Mouse (Mus musculus) central nervous system, embryonic 11.5 days (tissue): ENCODE measurements around the gene Cdkl1. TPM values are rescaled to one million over a fixed set of nuclear protein-coding genes. Genes with fewer than 3 reads are reported as not detected.

Experiments
- polyA plus RNA-seq: library from polyadenylated mRNA; depleted of rRNA; stranded (reverse); fragments of >200 nt; gene quantifications from 2 replicates; pipeline ENCODE4 v1.2.3, GENCODE M21; 2012; rRNA removed

The Cdkl1 gene
- polyA plus RNA-seq, result 0.49 and 0.99 TPM in 2 replicates

DNA sequence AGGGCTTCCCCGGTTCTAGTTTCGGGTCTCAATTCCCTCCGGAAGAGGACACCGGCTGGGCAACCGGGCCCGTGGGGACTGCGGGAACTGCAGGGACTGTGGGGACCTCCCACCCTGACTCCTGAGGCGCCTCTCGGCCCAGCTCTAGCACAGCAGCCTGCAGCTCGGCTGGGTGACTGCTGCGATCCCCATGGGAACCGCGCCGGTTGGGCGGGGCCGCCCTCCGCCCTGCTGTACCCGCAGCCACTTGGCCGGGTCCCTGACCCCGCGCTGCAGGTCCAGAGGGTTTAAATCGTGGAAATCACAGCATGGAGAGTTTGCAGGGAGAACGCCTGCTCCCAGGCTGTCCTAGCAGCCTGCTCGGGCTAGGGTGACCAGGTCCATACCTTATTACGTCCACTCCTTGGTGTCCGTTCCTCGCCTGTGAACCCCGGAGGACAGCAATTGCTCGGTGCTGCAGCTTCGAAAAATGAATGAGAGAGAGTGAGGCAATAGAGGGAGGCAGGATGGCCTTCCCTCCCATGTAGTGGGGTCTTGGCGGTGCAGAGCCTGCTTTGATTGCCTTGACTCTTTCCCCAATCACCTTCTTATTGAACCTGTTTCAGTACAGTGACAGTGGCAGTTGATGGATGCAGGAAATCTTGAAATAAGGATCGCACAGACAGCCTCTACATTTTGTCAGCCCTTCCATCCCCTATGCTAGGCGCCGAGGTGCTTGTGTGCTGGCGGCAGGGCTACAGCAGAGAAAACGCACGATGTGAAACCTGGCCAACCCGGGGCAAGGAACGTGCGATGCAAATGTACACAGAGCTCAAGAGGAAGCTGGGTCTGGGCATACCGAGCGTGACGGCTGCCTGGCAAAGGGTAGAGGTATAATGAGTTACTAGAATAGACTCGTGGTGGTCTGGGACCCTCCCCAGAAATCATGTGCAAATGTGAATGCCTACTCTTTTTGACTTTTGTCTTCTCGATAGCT lies at the start of gene Cdkl1:
Gene Cdkl1 (minus strand): TSS at position 738 of the 976 bp plus-strand sequence.

DNA sequence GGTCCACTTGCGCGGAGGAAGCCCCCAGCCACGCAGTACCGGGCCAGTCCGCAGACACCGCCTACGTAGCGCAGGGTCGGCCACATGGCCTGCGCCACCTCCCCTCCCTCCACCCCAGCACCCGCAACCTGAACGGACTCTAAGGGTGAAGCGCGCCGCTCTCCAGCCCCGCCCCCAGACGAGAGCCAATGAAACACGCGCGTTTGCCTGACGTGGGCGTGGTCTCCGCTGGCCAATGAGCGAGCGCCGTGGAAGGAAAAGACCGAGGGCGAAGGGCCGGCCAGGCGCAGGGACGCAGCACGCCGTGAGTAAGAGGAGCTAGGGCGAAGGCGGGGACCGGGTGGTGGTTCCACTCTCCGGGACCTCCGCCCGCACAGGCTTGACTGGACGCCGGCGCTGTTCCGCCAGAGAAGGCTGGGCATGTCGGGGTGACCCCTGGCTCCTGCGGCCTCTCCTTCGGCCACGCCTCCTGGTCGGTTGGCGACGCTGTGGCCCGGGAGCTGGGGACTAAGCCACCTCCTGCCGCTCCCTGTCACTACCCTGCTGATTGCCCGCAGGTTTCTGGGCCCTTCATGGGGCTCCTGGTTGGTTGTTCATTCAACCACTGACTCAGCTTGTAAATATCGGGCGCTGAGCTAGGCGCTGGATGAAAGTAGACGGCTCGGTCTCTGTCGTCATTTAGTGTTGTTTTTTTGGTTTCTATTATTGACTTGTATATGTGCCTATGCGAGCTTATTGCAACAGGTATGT lies 66.2 kb downstream of the Cdkl1 start, which contains the start of the genes L2hgdh and Atp5s:
Gene L2hgdh (minus strand): TSS at position 163 of the 750 bp plus-strand sequence.
Gene Atp5s (plus strand): TSS at position 240 of the 750 bp plus-strand sequence.

Other genes with a start within 250 kb of the Cdkl1 start
- gene Vcpkmt, start 208.2 kb downstream of the Cdkl1 start, polyA plus RNA-seq, result 17.6 and 19.3 TPM in 2 replicates
- 28.2 and 31.7 TPM in 2 replicates for gene Sos2, start 109.4 kb downstream of the Cdkl1 start, polyA plus RNA-seq
- gene L2hgdh, start 66.4 kb downstream of the Cdkl1 start, polyA plus RNA-seq, result 9.1 and 13.1 TPM in 2 replicates
- 16.6 and 19.3 TPM in 2 replicates for gene Atp5s, start 66.3 kb downstream of the Cdkl1 start, polyA plus RNA-seq
- 27.9 and 42.5 TPM in 2 replicates for gene Atl1, start 101.3 kb upstream of the Cdkl1 start, polyA plus RNA-seq
- 17.5 and 27.9 TPM in 2 replicates for gene Map4k5, start 101.9 kb upstream of the Cdkl1 start, polyA plus RNA-seq
- 38.1 and 54.5 TPM in 2 replicates for gene Sav1, start 195.7 kb upstream of the Cdkl1 start, polyA plus RNA-seq